Mouse (Mus musculus): Measurements from ENCODE around the gene Sephs2. TPM values are rescaled to one million over a fixed set of nuclear protein-coding genes. Genes with fewer than 3 reads are reported as not detected.
A peak's percentile ranks its signal among the peaks of the same experiment; 100 is the strongest.

Sephs2 gene
- polyA plus RNA-seq, 1 experiment, result 153 TPM

DNA sequence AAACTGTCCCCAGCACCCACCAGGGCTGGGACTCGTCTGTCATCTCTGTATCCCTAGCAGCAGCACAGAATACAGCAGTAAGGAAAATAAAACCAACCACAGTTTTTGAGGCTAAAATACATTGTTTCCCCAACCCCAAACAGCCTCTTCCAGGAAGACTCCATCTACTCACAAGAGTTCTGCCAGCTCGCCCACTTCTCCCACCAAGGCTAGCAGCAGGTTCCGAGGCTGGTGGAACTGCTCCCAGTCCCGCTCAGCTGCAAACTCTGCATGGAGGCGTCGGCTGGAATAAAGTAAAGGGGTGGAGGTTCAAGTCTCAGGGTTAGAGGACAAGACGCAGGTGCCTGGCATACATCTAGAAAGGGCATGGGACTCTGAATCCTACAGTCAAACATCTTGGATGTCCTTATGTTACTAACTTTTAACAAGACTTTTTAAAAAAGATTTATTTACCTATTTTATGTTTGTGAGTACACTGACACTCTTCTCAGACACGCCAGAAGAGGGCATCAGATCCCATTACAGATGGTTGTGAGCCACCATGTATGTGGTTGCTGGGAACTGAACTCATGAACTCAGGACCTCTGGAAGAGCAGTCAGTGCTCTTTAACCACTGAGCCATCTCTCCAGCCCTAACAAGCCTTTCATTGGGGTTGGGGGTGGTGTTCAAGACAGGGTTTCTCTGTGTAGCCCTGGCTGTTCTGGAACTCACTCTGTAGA is 14.5 kb downstream of the Sephs2 start:
- WGBS, result 72% methylated on average over 8 of the region's 8 CpGs

DNA sequence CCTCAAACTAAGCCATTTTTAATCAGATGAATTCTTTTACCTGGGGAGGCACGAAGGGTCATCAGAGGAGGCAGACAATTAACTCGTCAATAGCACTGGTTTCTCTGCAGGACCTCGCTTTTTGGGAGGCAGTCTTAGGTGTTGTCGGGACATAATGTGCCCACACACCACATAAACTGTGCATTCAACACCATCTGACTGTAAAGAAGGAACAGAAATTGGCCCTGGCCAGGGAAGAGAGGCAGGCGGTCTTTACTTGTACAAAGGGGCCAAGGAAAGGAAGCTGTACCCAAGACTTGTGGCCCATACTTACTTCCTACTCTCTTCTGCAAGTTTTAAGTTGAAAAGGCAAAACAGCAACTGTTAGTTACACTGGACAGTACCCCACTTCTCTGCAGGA is 17.3 kb downstream of the Sephs2 start:
- no peaks in the 10 kb centered on the region for H3K27me3 ChIP-seq (replicated peaks; ENCODE audit: control insufficient read depth, insufficient read depth, low read length)
- TF ChIP-seq CTCF (conservative IDR thresholded peaks at IDR 0.05; ENCODE audit: insufficient read depth, insufficient read length, low read depth, low read length) (no peak), POLR2A (IDR thresholded peaks at IDR 0.05; ENCODE audit: low read depth, low read length) (no peak)
- H3K4me3 ChIP-seq (ENCODE audit: insufficient read depth, low read depth, low read length), result no peak overlapping the region
- H3K27ac ChIP-seq (ENCODE audit: insufficient read depth, low read depth, low read length), result no peak overlapping the region
- DNase-seq, result no peak
- no peaks in the 10 kb centered on the region for H3K36me3 ChIP-seq (ENCODE audit: control insufficient read depth, insufficient read depth, low read length)
- WGBS, result 91% methylated on average over 5 of the region's 5 CpGs
- H3K4me1 ChIP-seq (ENCODE audit: control insufficient read depth, insufficient read depth, low read length), result peaks cover 9% of the 10 kb centered on the region; the same call in 1 of the 2 replicates

More for the DNA sequence above, 14.5 kb downstream of the Sephs2 start:
- no peak for DNase-seq
- Histone ChIP-seq H3K4me1 (ENCODE audit: control insufficient read depth, insufficient read depth, low read length) (peaks cover 9% of the 10 kb centered on the region; the same call in 1 of the 2 replicates), H3K27me3 (replicated peaks; ENCODE audit: control insufficient read depth, insufficient read depth, low read length) (no peaks in the 10 kb centered on the region), H3K36me3 (ENCODE audit: control insufficient read depth, insufficient read depth, low read length) (no peaks in the 10 kb centered on the region), H3K4me3 (ENCODE audit: insufficient read depth, low read depth, low read length) (no peak overlapping the region), H3K27ac (ENCODE audit: insufficient read depth, low read depth, low read length) (no peak overlapping the region)
- TF ChIP-seq POLR2A (IDR thresholded peaks at IDR 0.05; ENCODE audit: low read depth, low read length) (no peak), CTCF (conservative IDR thresholded peaks at IDR 0.05; ENCODE audit: insufficient read depth, insufficient read length, low read depth, low read length) (no peak)

DNA sequence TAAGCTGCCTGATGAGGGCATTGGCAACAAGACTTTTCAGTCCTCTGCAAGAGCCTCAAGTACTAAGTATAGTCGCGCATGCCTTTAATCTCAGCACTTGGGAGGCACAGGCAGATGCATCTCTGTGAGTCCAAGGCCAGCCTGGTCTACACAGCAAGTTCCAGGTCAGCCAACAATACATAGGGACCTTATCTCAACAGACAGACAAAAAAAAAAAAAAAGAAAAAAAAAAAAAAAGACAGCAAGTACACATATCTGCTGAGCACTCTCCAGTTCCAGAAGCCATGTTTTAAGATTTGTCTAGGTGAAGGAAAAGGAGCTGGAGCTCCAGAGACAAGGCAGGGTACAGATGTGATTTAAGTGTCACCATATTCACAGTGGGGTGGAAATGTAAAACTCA is 17.9 kb downstream of the Sephs2 start:
- H3K27ac ChIP-seq (ENCODE audit: insufficient read depth, low read depth, low read length), result no peak overlapping the region
- no peaks in the 10 kb centered on the region for H3K36me3 ChIP-seq (ENCODE audit: control insufficient read depth, insufficient read depth, low read length)
- H3K27me3 ChIP-seq (replicated peaks; ENCODE audit: control insufficient read depth, insufficient read depth, low read length), result no peaks in the 10 kb centered on the region
- peaks cover 7% of the 10 kb centered on the region; the same call in 1 of the 2 replicates for H3K4me1 ChIP-seq (ENCODE audit: control insufficient read depth, insufficient read depth, low read length)
- TF ChIP-seq CTCF (conservative IDR thresholded peaks at IDR 0.05; ENCODE audit: insufficient read depth, insufficient read length, low read depth, low read length), result no peak
- no peak for TF ChIP-seq POLR2A (IDR thresholded peaks at IDR 0.05; ENCODE audit: low read depth, low read length)
- no peak for DNase-seq
- WGBS, result 94% methylated on average over 2 of the region's 2 CpGs
- H3K4me3 ChIP-seq (ENCODE audit: insufficient read depth, low read depth, low read length), result no peak overlapping the region

DNA sequence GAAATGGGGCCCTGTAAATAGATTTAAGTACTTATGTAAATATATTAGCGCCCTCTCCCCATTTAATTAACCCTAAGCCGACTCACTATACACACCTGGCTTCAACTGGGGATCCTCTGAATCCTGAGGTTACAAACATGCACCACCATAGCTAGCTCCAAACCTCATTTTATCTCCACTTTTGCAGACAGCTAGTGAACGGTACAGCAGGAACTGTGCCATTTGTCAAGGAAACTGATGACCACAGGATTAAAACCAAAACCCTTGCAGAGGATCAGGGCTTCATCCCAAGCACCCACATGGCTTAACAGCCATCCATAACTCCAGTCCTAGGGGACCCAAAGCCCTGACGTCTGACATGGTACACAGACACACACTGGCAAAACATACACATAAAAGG is 18.8 kb downstream of the Sephs2 start:
- H3K36me3 ChIP-seq (ENCODE audit: control insufficient read depth, insufficient read depth, low read length), result no peaks in the 10 kb centered on the region
- TF ChIP-seq POLR2A (IDR thresholded peaks at IDR 0.05; ENCODE audit: low read depth, low read length) (no peak), CTCF (conservative IDR thresholded peaks at IDR 0.05; ENCODE audit: insufficient read depth, insufficient read length, low read depth, low read length) (no peak)
- H3K27me3 ChIP-seq (replicated peaks; ENCODE audit: control insufficient read depth, insufficient read depth, low read length), result no peaks in the 10 kb centered on the region
- no peak overlapping the region for H3K4me3 ChIP-seq (ENCODE audit: insufficient read depth, low read depth, low read length)
- H3K4me1 ChIP-seq (ENCODE audit: control insufficient read depth, insufficient read depth, low read length), result peaks cover 6% of the 10 kb centered on the region; the same call in 1 of the 2 replicates
- 20% methylated on average over 4 of the region's 4 CpGs for WGBS
- no peak overlapping the region for H3K27ac ChIP-seq (ENCODE audit: insufficient read depth, low read depth, low read length)
- DNase-seq, result no peak

DNA sequence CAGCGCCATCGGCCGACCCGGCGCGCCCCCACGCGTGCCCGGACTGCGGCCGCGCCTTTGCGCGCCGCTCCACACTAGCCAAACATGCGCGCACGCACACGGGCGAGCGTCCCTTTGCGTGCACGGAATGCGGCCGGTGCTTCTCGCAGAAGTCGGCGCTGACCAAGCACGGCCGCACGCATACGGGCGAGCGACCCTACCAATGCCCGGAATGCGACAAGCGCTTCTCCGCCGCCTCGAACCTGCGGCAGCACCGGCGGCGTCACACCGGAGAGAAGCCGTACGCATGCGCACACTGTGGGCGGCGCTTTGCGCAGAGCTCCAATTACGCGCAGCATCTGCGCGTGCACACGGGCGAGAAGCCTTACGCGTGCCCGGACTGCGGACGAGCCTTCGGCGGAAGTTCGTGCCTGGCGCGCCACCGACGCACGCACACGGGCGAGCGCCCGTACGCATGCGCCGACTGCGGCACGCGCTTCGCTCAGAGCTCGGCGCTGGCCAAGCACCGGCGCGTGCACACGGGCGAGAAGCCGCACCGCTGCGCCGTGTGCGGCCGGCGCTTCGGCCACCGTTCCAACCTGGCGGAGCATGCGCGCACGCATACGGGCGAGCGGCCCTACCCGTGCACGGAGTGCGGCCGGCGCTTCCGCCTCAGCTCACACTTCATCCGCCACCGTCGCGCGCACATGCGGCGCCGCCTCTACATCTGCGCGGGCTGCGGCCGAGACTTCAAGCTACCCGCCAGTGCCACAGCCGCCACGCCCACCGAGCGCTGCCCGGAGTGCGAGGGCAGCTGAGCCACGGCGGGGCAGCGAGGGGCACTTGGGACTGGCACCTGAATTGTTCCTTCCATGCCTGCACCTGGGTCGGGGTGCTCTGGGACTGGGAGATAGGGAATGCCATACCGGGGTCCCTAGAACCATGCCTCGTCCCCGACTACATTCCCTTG is 19.8 kb downstream of the Sephs2 start:
- peak; percentile 97 for DNase-seq
- under 1% methylated on average over 136 of the region's 136 CpGs for WGBS
- peak; percentile 46 for TF ChIP-seq POLR2A (IDR thresholded peaks at IDR 0.05; ENCODE audit: low read depth, low read length)
- TF ChIP-seq CTCF (conservative IDR thresholded peaks at IDR 0.05; ENCODE audit: insufficient read depth, insufficient read length, low read depth, low read length), result no peak

DNA sequence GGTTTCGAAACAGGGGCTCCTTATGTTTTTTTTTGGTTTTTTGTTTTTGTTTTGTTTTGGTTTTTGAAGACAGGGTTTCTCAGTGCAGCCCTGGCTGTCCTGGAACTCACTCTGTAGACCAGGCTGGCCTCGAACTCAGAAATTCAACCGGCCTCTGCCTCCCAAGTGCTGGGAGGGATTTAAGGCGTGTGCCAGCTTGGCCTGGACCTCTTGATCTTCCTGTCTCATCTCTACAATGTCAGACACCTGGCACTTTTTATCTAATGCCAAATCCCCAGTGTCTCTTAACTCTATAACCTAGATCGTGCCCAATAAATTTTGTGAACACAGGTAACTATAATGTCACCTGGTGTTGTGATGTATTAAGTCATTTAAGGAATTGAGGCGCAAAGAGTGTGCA is 20.5 kb downstream of the Sephs2 start:
- peak overlapping the region; percentile 60; the same call in 1 of the 2 replicates for H3K4me3 ChIP-seq (ENCODE audit: insufficient read depth, low read depth, low read length)
- H3K36me3 ChIP-seq (ENCODE audit: control insufficient read depth, insufficient read depth, low read length), result no peaks in the 10 kb centered on the region
- 69% methylated on average over 6 of the region's 6 CpGs for WGBS
- peak overlapping the region; percentile 57; the same call in 1 of the 2 replicates for H3K27ac ChIP-seq (ENCODE audit: insufficient read depth, low read depth, low read length)
- no peak for DNase-seq
- peaks cover 6% of the 10 kb centered on the region; the same call in 1 of the 2 replicates for H3K4me1 ChIP-seq (ENCODE audit: control insufficient read depth, insufficient read depth, low read length)
- no peaks in the 10 kb centered on the region for H3K27me3 ChIP-seq (replicated peaks; ENCODE audit: control insufficient read depth, insufficient read depth, low read length)
- TF ChIP-seq CTCF (conservative IDR thresholded peaks at IDR 0.05; ENCODE audit: insufficient read depth, insufficient read length, low read depth, low read length) (no peak), POLR2A (IDR thresholded peaks at IDR 0.05; ENCODE audit: low read depth, low read length) (no peak)

More for the DNA sequence above, 19.8 kb downstream of the Sephs2 start:
- Histone ChIP-seq H3K4me3 (ENCODE audit: insufficient read depth, low read depth, low read length) (peak overlapping the region; percentile 60), H3K27ac (ENCODE audit: insufficient read depth, low read depth, low read length) (peak overlapping the region; percentile 57), H3K27me3 (replicated peaks; ENCODE audit: control insufficient read depth, insufficient read depth, low read length) (no peaks in the 10 kb centered on the region), H3K36me3 (ENCODE audit: control insufficient read depth, insufficient read depth, low read length) (no peaks in the 10 kb centered on the region), H3K4me1 (ENCODE audit: control insufficient read depth, insufficient read depth, low read length) (peaks cover 6% of the 10 kb centered on the region; the same call in 1 of the 2 replicates)

All from kidney, adult 2 months (tissue).